Mouse (Mus musculus) spleen, adult 2 months (tissue): ENCODE data around the gene Plxdc1.

ENCODE experiments used
- CTCF ChIP-seq: fragments of 200-500 bp; IDR thresholded peaks from 2 replicates; pipeline ENCODE4 v1.5.1; 2011; ENCODE audit warnings: mild to moderate bottlenecking, inconsistent platforms; ENCODE audit not compliant: insufficient read depth, insufficient read length, insufficient replicate concordance; ENCODE audit errors: extremely low read depth
- POLR2A ChIP-seq: fragments of 200-500 bp; IDR thresholded peaks from 2 replicates; pipeline ENCODE4 v1.6.1; 2011; ENCODE audit warnings: low read depth, low read length, inconsistent platforms

GRCm38 (mm10) chr11:97959300-97959680, 27.0 kb downstream of the Plxdc1 start:
- TF ChIP-seq POLR2A (no peak), CTCF (no peak)
